Mouse (Mus musculus) left cerebral cortex, adult 2 months (tissue): ENCODE data around the gene Olfr1425. TPM values are rescaled to one million over a fixed set of nuclear protein-coding genes. Genes with fewer than 3 reads are reported as not detected.

Experiments used
- DNase-seq, 2 experiments: peaks; one replicate each; pipeline ENCODE4 v3.0.0; 2021 to 2022; ENCODE audit warnings: low spot score in 2 of 2, mixed read lengths in 1 of 2; ENCODE audit errors: extremely low spot score in 1 of 2
- H3K27ac ChIP-seq: fragments of 200-600 bp; 2 replicates; pipeline ENCODE4 v1.8.1; 2022
- H3K4me3 ChIP-seq: fragments of 200-600 bp; 2 replicates; pipeline ENCODE4 v1.8.1; 2022
- CTCF ChIP-seq: fragments of 200-600 bp; IDR thresholded peaks from 2 replicates; pipeline ENCODE4 v1.8.1; 2022; ENCODE audit warnings: antibody characterized with exemption, mild to moderate bottlenecking, moderate library complexity
- intact Hi-C: fragments of 180-260 bp; cut with DNase I; formaldehyde crosslinking; loops from one replicate; pipeline ENCODE4 v1.15.1; 2025
- total RNA-seq, 2 experiments: library from RNA; stranded (reverse); gene quantifications; 2 replicates each; pipeline ENCODE4 v1.2.3; 2021

The Olfr1425 gene
- total RNA-seq, 2 experiments from 2014 or later = not detected

DNA sequence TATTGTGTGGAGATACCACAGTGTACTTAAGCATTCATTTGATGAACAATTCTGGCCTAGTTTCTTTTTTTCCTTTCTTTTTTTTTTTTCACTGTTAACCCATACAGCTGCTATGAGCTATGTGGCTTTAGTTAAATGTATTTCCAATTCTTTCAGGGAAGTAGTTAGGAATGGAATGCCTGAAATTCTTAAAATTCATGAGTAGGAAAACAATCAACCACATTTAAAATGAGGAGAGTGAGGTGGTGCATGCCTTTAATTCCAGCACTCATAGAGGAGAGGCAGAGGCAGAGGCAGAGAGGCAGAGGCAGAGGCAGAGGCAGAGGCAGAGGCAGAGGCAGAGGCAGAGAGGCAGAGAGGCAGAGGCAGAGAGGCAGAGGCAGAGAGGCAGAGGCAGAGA lies 39.8 kb downstream of the Olfr1425 start:
- TF ChIP-seq CTCF = no peak
- Histone ChIP-seq H3K27ac (no peak overlapping the region), H3K4me3 (no peak overlapping the region)
- no peak for DNase-seq
- intact Hi-C loops = no loop called here

DNA sequence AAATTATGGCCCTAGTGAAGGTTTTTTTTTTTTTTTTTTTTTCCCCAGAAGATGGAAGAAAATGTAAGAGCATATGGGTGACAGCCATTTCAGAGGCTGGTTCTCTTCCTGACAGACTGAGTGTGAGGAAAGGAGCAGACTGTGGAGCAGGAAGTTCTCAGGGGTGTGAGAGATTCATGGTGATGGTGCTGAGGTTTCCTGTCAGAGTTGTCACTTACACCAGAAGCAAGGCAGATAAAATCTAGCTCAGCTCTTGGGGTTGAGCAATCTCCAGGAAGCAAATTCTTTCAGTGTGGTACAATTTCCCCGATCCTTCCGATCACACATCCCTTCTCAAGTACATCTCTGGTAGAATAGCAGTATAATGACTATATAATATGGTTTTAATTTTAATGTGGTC lies 50.9 kb downstream of the Olfr1425 start:
- no peak for DNase-seq
- intact Hi-C loops = no loop called here
- Histone ChIP-seq H3K27ac (no peak overlapping the region), H3K4me3 (no peak overlapping the region)
- no peak for TF ChIP-seq CTCF

GRCm38 (mm10) chr19:12025333-12025732 lies 52.2 kb downstream of the Olfr1425 start:
- intact Hi-C loops = no loop called here
- no peak overlapping the region for H3K27ac ChIP-seq
- no peak for DNase-seq
- TF ChIP-seq CTCF = no peak
- H3K4me3 ChIP-seq = no peak overlapping the region

DNA sequence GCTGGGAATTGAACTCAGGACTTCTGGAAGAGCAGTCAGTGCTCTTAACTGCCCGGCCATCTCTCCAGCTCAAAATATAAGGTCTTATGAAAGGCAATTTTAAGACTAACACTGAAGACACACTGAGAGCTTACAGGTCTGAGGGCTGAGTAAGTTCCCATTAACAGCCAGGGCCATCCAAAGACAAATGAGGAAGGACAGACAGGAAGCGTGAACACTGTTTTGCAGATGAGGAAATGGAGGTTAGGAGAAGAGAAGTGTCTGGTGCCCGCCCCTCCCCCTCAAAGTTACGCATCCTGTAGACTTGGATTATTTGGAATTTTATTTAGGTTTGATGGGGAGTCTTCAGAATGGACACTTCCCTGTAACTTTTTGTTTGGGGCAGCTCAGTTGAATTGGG lies 53.4 kb downstream of the Olfr1425 start:
- intact Hi-C loops = no loop called here
- Histone ChIP-seq H3K27ac (no peak overlapping the region), H3K4me3 (no peak overlapping the region)
- no peak for TF ChIP-seq CTCF
- DNase-seq = no peak

Other genes starting within 250 kb of the Olfr1425 start
- not detected for gene Olfr1417, start 238.5 kb downstream of the Olfr1425 start, total RNA-seq
- gene Olfr1418, start 216.7 kb downstream of the Olfr1425 start, total RNA-seq = not detected
- not detected for gene Olfr1419, start 202.6 kb downstream of the Olfr1425 start, total RNA-seq
- not detected for gene Olfr1420, start 191.2 kb downstream of the Olfr1425 start, total RNA-seq
- 10 to 100 TPM; 19.7 to 20.4 TPM for gene Patl1, start 165.3 kb downstream of the Olfr1425 start, total RNA-seq
- 10 to 100 TPM; 55.6 to 57.0 TPM for gene Osbp, start 111.8 kb downstream of the Olfr1425 start, total RNA-seq
- not detected for gene Olfr1423, start 36.4 kb downstream of the Olfr1425 start, total RNA-seq
- gene Olfr1424, start 15.0 kb downstream of the Olfr1425 start, total RNA-seq = not detected
- not detected for gene Olfr1426, start 14.3 kb upstream of the Olfr1425 start, total RNA-seq
- gene Olfr1427, start 25.6 kb upstream of the Olfr1425 start, total RNA-seq = not detected
- not detected for gene Olfr1428, start 38.2 kb upstream of the Olfr1425 start, total RNA-seq
- gene Olfr76, start 45.5 kb upstream of the Olfr1425 start, total RNA-seq = not detected
- gene Olfr1555-ps1, start 92.4 kb upstream of the Olfr1425 start, total RNA-seq = not detected
- gene Olfr1431, start 122.9 kb upstream of the Olfr1425 start, total RNA-seq = not detected
- not detected for gene Olfr1432, start 154.9 kb upstream of the Olfr1425 start, total RNA-seq
- not detected for gene Olfr262, start 163.9 kb upstream of the Olfr1425 start, total RNA-seq
- not detected for gene Olfr235, start 183.3 kb upstream of the Olfr1425 start, total RNA-seq
- gene Olfr1434, start 202.1 kb upstream of the Olfr1425 start, total RNA-seq = not detected
- gene Olfr1436, start 221.4 kb upstream of the Olfr1425 start, total RNA-seq = not detected
- not detected for gene Olfr1437, start 247.4 kb upstream of the Olfr1425 start, total RNA-seq